Mouse (Mus musculus) yolk sac, embryonic 10.5 days (tissue): Measurements from ENCODE around the gene Adcy2.

Source experiments
- DNase-seq: peaks from one replicate; pipeline ENCODE4 v3.0.0-alpha.2; 2017; ENCODE audit warnings: low spot score

The Adcy2 gene

DNA sequence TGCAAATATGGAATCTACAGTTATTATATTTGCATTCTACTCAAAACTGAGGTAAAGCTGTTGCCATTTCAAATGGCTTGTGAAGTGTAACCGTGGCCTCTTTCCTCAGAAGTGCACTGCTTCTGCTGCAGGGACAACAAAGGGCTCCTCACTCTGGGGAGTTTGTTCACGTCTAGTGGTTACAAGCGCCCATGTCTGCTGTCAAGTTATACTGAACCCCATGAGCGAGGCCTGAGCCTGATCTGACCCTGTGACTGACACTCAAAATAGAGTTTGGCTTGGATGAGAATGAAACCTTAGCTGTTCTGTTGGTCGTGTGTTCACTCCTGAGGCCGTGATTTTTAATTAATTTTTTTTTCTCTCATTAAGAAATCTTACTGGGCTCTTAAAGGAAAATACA lies 38.8 kb downstream of the Adcy2 start:
- DNase-seq = no peak

DNA sequence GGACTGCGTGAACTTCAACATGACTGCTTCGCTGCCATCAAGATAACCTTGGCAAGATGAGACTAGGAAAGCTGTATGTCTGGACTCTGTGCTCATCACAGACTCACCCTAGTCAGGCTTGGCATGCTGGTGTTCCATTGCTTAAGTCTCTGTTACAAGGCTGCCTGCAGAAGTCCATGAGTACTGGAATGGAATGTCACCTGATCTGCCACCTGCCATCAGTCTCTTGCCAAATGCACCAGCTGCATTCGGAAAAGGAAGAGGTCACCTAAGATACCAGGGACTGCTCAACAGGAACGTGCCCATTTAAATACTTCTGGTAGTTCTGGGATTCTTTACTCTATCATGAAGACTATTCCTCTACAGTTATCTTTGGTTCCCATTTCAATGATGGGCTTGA lies 39.9 kb downstream of the Adcy2 start:
- DNase-seq = no peak

DNA sequence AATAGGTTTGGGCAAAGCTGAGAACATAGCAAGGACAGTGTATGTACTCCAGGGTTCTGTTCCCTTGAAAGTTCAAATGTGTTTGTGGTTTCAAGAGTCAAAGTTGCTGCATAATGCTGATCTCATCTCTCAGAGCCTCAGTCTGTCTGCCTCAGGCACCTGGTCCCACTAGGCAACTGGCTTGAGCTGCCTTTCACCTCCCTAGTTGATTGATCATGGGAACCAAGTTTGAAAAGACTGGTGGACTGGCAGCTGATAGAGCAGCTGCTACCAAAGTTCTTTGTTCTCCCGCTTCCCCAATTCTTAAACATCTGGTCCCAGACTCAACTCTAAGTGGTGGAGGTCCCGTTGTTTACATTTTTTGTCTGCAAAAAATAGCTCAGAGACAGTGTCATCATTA lies 56.6 kb downstream of the Adcy2 start:
- no peak for DNase-seq

DNA sequence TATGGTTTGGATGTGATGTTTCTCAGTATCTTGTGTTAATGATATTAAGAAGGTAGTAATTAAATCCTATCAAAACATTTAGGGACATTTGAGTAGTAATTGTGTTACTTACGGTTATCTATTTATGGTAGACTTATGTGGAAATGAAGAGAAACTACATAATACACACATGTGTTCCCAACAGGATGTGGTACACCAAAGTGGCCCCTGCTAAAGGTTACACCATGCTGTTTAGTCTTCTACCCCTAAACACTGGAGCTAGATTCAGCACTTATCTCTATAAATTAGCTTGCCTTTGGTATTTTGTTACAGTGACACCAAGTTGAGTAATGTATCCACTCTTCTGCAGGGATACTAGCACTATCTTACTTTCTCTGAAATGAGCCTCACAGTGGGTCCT lies 57.9 kb downstream of the Adcy2 start:
- no peak for DNase-seq

DNA sequence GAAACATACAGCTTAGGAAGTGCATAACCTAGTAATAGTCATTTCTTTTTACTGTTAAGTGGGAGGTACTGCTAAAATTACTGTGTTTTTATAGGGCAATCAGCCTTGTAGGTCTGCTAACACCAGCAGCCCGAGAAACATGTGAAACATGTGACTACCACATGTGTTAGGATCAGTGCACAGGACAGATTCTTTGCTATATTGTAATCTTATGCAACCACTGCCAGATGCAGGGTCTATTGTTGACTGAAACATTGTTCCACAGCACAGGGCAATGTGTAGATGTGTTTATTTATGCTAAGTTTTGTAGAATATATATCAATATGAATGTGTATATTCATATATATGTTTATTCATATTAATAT lies 67.1 kb downstream of the Adcy2 start:
- DNase-seq = no peak

DNA sequence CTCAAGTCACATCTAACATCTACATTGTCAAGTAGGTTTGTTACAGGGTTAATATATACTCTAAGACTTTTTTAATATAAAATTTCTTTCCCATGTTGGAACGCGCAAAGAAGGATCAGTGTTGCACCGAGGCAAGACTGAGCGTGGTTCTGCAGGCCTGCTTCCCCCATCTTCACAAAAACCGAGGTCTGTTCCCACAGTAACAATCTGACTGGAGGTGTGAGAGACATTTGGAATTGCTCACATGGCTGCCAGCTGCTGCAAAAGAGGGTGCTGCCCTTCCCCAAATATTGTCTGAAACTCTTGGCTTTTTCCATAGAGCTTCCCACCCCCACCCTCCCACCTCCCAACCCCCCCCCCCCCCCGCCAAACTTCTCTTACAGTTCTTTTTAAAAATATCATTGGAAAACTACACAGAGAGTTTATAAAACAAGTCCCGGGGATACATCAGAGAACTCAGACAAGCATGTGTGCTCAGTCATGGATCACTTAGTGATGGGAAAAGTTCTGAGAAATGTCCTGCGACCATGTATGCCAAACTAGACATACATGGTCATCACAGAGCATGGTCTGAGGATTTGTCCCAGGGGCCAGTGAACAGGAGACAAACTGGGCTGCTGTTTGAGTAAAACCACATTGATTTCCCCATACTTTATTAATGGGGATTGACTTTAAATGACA lies 67.6 kb downstream of the Adcy2 start:
- no peak for DNase-seq

DNA sequence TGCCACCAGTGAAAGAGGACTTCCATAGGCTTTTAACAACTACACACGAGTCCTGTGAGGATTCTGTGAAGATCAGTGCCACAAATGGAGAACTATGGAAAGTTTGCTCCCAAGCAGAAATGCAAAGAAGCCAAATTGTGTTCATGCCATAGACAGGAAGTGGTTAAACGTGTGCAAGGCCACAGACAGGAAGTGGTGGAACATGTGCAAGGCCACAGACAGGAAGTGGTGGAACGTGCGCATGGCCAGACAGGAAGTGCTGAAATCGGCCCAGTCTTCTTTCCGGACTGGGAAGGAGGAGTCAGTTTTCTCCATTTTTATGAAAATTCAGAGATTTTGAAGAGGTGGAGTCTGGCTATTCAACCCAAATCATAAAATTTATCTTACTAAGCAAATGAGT lies 70.9 kb downstream of the Adcy2 start:
- peak; percentile 5 for DNase-seq

DNA sequence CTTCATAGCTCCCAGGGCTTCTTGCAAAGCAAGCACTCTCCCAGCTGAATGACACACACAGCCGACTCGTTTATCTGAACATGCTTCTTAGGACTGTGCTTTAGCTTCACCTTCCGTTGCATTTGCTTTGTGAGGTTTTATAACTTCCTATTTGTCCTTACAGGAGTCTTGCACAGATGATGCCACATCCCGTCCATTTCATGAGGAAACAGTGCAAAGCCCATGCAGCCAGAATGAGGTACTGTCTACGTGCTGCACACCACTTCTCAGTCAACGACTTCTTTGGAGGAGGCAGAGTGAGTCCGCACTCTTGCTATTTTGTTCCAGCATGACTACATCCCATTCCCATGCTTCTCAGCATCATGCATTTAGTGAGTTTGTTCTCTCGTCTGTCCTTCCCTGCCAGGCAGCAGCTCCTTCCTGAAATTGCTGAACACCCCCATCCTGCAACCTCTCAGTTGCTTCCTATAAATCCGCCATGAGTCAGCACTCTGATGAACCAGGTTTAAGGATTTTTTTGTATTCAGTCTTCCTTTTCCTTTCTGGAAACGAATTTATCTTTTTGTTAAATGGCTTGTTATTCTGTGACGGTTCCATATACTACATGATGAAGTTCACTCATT lies 85.6 kb downstream of the Adcy2 start:
- no peak for DNase-seq

DNA sequence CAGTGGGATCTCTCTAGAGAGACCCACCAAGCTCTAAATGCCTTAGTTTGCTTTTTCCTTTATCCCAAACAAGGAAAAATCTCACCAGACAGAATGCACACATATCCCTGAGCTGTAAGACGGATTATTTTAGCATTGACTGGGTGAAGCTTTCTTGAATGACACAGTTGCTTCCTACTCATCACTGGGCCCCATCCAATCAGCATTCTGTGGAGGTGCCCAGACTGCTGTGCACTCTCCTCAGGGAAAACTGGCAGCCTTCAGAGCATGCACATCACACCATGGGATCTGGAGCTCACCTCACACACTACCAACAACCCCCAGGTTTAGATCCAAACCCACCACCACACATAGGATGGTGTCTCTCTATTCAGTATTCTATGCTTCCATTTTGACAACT lies 92.7 kb downstream of the Adcy2 start:
- DNase-seq = no peak

DNA sequence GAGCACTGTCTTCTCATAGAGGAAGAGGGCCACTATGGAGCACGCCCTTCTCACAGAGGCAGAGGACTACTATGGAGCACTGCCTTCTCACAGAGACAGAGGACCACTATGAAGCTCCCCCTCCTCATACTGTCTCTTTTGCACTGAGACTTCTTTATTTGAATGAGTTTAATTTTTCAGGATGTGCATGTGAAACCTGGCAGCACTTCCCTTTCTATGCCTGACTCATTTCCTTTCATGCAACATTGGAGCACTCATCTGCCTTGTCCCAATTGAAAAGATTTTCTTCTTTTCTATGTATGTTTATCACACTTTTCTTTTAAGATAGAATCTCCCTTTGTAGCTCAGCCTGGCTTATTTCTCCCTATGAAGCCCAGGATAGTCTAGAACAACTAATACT lies 96.6 kb downstream of the Adcy2 start:
- DNase-seq = no peak

DNA sequence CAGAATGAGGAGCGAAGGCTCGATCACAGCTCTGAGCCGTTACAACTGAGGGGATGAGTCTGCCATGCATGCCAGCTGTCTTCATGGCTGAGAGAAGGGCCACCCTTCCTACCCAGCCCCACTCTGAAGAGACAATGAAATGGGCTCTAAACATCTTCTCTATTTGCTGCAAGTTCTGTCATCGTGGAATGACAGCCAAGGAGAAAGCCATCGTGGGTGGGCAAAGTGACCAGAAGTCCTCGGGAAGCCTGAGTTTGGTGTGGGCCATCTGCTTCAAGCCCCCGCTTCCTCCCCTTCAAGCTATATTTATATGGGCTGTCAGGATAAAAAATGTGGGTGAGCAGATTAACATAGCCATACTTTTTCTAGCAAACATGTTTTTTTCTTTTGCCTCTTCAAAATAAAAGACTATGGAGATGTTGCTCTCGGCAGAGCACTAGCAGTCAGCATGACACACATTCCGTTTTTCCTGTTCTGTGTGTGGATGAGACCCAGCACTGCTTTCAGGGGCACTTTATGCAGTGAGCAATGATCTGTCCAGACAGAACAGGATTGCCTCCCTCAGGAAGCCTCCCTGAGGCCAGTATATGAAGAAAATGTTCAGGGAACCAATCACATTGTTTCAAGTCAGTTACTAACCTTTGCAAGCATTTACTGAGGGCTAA lies 109.3 kb downstream of the Adcy2 start:
- no peak for DNase-seq

DNA sequence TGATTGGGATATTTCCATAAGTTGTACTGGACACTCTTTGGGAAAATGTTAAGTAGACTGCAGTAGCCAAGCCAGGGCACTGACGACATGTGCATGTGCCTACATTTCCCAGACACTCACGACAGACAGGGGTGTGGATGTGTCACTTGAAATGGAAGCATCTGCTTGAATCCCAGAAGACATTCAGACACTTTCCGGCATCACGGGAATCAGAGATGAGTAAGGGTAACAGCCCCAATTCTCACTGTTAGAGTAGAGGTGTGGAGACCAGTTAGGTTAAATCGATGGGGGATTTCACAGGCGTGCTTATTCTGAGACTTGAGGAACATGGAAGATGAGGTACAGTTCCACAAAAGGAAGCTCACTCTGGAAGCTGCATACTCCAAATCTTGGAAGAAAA lies 130.6 kb downstream of the Adcy2 start:
- no peak for DNase-seq

DNA sequence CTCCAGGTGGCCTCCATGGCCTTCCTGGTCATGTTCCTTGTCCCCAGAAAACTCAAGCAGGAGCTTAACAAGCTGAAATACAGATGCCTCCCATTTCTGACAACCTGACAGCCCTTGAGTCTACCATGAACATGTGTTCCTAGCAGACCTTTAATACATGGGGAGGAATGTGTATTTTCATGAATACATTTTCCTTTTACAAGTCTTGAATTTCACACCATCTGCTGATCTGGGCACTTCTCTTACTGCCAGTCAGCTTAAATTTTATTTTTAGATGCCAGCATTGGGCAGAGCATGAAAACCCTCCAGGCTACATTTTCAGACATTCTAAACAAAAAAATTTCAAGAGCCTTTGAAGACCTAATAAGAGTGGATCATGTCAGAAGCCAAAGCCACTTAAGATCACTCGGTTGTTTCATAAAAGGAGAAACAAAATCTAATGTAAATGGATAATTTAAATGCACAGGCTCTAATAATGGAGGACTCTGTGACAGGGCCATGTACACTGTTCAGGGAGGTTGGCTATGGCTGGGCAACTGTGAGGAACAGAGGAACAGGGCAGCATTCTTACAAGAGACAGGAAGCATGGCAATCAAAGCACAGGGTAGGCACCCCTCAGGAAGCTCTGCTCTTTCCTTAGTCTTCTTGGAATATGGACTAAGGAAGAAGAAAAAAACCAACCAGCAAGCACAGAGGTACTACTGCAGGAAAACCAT lies 131.2 kb downstream of the Adcy2 start:
- DNase-seq = no peak

DNA sequence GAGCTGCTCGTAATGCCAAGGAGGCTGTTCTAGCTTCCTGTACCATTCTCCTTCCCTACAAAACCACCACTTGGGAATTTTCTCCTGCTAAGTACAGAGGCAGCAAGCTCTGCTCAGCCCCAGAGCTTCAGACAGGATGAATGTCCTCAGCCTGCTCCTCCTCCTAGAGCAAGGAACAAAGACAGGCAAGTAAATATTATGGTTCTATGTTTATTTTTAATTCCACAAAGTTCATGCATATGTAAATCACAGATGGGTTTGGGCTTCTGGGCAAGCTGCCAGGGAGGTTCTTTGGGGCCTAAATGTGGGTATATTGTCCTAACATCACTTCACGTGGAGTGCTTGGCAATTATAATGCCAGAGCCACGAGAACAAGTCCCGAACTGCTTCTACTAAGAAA lies 139.3 kb downstream of the Adcy2 start:
- no peak for DNase-seq

DNA sequence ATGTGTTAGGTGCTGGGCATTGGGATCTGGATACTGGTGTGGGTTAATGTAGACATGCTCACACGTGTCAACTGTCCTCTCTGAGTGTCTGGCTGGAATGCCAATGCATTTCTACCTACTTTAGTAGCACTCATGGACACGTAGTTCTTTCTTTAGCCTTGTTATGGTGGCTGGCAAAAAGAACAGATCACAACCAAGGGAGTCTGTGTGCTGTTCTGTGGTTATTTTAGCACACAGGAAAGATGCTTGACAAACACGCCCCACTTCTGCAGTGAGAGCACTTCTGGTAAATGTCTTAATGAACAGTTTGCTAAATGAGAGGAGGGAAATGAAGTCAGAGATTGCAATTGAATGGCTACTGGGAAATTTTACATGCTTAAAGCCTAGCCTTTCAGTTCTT lies 151.1 kb downstream of the Adcy2 start:
- DNase-seq = no peak

DNA sequence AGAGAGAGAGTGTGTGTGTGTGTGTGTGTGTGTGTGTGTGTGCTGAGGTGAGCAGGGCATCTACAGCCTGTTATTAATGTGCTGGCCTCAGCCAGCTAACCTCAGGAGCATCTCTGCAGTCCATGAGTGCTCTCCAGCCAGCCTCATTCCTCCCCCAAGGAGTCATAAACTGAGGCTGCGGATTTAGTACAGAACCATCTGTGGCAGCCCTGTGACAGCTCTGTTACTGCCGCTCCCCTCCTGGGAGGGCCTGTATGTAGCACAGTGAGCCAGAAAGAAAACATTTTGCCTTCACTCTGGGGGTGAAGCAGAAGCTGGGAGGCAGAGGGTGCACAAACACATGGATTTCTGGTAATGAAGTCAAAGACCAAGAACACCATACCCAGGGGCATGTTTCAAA lies 159.8 kb downstream of the Adcy2 start:
- no peak for DNase-seq

DNA sequence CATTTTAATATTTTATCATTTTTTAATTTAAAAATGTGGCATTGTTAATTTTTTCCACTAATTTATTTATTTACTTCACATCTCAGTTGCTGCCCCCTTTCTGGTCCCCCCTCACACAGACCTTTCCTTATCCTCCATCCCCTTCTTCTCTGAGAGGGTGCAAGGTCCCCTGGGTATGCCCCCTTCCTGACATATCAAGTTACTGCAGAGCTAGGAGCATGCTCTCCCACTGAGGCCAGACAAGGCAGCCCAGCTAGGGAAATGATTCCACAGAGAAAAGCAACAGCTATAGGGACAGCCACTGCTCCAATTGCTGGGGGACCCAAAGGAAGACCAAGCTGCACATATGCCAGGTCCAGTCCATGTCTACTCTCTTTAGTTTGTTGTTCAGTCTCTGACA lies 163.2 kb downstream of the Adcy2 start:
- no peak for DNase-seq

DNA sequence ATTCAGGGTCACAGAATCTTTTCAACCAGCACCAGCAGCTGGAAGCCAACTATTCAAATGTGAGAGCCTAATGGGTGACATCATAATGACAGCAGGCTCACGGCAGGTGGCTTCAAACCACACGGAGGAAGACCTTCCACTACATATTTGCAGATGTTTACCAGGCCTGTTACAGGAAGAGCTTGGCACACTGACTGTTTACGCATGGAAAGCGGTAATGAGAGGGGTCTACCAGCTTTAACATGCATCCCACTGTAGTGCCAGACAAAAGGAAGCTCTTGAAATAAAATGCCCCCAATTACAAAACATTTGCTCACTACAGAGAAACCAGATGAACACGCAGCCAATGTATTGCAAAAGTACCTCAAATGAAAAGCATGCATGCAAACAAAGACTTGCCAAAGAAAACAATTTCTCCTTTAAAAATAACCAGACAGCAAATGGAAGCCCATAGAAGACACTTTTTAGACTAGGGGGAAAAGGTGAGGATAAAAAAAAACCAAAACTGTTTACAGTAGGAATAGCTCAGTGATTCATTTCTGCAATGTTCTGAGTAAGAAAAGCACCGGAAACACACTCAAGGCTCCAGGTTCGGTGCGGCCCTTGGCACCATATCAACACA lies 163.8 kb downstream of the Adcy2 start:
- DNase-seq = no peak

DNA sequence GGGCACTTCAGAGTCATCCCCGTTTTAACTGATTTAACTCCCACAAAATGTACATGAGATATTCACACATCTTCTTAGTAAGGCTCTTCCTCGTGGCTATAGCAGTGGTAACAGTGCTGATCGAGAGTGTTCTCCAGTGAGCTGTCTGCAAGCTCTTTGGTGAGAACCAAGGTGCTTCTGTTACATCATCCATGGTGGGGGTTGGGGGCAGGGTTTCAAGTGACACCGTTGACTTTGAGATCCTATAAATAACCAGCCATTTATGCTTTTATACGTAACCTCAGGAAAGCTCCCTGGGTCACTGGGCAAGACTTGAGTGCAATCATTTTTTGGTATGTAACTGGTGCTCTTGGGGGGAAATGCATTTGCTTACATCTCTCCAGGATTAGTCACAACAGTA lies 167.2 kb downstream of the Adcy2 start:
- DNase-seq = no peak

DNA sequence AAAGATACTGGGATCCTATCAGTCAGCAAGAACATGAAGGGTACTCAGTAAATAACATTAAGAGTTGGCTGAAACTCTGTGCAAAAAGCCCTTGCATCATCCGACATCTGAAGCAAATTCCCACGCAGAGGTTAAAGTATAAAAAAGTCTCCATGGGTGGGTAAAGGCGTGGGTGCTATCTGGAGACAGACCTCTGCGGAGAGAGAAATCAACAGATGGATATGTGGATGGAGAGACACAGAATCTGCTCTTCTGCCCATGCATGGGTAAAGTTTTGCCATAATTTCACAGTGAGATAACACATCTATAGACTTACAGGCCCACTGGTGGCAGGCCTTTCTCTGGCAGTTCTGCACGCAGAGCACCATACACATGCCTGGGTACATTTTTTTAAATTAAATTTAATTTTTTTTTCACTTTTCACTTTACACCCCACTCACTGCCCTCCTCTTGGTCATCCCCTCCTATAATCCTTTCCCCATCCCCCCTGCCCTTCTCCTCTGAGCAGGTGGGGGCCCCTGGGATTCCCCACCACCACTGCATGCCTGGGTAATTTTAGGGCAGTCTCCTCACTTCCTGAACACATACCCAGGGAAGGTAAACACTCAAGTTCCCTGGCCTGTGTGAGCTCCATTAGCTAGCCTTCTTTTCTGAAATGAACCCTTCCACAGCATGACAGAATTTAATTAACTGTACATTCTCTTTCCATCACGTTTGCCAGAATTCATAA lies 169.1 kb downstream of the Adcy2 start:
- DNase-seq = no peak

DNA sequence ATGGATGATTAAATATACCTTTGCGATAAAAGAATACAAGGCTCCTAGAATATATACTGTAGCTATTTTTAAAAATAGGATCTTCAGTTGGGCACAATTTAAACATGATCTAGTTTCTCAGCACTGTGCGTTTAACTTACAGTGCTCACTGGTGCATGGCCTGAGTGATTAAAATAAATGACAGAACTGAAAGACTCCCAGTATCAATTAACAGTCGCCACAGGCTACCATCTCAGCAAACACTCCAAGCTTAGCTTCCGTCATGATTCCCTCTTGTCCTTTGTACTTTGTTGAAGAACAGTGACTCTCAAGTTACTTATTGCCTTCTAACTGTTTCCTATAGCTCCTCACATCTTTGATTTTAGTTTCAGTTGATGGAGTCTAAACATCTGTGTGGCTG lies 170.9 kb downstream of the Adcy2 start:
- DNase-seq = no peak

DNA sequence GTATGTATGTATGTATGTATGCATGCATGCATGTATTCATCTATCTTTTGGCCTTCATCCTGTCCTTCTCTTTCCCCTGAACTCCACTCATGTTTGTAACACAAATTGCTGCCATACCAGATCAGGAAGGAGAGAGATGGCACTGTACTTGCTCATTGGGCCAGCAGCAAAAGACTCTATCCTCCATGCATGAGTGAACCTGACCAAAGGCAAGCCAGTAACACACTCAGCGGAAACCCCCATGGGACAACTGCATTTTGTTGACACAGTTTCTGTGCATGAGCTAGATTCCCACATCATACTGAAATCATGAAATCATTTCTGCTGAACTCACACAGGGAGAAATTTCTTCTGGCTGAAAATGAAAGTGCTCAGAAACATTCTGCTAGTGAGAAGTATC lies 172.9 kb downstream of the Adcy2 start:
- no peak for DNase-seq
